Mouse (Mus musculus): ENCODE data around the gene Grin2c.

Gene Grin2c

DNA sequence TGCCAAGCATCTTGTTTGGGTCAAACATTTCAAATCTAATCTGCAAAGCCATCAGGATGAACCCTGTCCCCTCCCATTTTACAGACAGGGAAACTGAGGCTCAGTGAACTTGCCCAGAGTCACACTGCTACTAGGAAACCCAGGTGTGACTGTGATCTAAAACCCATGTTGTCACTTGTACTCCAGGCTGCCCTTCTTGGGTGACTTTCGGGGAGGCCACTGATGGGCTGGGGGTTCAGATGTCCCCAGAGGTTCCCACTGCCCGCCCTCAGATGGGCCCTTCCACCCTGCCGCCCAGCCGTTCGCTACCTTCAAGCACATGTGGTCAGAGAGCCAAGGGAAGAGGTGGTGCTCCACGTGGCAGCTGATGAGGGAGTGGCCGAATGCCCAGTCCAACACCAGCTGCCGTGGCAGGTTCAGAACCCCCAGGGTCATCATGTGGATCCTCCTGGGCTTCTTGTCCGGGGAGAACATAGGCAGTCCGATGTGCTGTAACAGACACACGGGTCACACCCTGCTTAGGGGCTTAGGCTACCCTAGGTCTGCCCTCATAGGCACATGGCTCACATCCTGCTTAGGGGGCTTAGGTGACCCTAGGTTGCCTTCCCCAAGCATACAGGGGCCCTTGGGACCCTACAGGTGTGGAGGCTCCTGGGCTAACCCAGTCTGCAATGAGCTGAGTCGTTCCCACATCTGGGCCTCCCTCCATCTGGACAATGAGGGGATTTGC, 17.0 kb upstream of the Grin2c start:
- DNase-seq (ENCODE audit: low read depth, low spot score) = no peak

DNA sequence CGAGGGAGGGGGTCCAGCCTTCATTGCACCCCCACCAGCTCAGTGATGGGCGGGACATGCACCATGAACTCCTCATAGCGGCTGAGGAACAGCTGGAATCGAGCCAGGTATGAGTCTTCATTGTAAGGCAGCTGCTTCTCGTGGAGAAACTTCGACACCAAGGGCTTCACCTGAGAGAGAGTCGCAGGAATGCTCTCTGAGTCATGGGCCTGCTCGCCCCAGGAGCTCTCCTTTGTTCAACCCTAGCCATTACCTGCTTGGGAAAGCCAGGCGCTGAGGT, 16.4 kb upstream of the Grin2c start:
- no peak for DNase-seq (ENCODE audit: low read depth, low spot score)

DNA sequence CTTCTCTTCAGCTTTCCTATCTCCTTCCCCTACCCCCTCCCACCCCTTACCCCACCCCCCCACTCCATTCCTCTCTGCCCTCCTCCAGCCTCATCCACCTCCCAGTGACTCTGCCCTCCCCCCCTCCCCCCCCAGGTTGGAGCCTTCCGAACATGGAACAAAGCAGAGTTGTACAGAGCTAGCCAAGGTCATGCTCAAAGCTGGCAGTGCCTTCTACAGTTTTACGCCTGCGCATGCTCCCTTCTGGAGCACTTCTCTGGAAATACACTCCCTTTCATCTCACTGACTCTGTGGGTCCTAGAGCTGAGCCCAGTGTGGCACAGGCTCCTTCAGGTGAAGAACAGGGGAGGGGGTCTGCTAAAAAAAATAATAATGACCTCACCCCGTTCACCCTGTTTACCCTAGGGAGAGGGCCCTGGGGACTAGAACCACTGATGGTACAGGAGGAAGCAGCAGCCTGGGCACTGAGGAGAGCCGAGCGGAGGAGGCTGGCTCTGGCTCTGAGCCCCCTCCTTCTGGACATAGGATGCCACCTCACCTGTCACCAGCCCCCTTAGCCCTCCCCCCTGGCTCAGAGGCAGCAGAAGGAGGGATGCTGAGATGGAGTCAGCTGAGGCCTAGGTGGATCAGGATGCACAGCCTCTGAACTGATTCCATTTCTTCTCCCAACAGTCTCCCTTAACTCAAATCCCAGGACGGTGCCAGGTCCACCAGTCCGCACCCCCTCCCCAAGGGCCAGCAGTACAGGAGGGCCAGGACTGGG, 15.9 kb upstream of the Grin2c start:
- no peak for DNase-seq (ENCODE audit: low read depth, low spot score)

DNA sequence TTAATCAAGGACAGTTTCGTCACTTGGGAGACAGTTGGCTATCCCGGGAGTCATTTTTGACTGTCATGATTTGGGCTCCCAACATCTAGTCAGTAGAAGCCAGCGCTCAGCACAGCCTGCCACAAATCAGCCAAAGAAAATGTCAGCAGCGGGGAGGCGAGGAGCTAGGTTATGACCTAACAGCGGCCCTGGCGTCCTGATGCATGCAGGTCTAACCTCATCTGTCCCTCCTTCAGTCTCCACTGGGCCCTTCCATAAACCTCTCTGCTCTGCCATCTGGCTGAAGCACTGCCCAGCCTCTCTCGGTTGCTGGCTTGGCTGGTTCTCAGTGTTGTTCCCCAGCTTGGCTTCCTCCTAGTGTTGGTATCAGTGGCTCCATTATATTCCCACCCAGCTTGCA, 15.3 kb upstream of the Grin2c start:
- DNase-seq (ENCODE audit: low read depth, low spot score) = no peak

DNA sequence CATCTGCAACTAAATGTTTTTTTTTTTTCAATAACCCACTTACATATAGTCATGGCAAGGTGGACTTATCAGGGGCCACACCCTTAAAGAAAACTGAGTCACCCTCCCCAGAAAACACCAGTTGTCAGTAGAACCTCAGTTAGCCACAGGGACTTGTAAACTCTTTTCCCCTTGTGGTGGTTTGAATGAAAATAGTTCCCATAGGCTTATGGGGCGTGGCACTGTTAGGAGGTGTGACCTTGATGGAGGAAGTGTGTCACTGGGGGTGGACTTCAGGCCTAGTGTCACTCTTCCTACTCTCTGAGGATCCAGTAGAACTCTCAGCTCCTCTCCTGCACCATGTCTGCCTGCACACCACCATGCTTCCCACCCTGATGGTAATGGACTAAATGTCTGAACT, 12.7 kb upstream of the Grin2c start:
- DNase-seq (ENCODE audit: low read depth, low spot score) = no peak

DNA sequence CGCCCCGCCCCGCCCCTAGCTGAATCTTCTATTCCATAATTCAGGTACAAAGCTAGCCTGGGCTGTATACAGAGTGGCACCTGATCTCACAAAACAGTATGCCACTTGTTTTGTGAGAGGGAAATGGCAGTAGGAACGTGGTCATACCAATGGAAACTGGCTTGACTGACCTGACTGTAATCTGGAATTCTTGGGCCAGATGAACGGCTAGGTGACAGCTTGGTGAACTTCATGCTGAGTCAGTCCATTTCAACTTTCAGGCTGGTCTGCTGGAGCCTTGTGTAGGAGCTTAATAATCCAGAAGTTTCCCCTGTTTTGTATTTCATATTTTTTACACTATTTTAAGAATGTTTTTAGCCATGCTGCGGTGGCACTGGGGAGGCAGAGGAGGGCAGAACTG, 11.1 kb upstream of the Grin2c start:
- no peak for DNase-seq (ENCODE audit: low read depth, low spot score)

DNA sequence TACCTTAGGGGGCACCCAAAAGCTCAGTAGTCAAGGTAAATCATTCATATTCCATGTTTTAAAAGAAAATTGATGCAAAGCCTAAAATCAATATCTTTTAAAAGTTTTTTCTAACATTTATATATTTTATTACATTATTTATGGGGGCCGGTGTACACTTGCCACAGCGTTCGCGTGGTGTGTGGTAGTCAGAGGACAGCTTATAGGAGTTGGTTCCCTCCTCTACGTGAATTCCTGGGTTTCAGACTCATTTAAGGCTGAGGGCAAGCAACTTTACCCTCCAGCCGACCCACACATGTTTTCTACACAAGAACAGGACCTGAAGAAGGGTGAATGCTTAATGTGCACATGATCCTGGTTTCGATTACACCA, 10.5 kb upstream of the Grin2c start:
- no peak for DNase-seq (ENCODE audit: low read depth, low spot score)

DNA sequence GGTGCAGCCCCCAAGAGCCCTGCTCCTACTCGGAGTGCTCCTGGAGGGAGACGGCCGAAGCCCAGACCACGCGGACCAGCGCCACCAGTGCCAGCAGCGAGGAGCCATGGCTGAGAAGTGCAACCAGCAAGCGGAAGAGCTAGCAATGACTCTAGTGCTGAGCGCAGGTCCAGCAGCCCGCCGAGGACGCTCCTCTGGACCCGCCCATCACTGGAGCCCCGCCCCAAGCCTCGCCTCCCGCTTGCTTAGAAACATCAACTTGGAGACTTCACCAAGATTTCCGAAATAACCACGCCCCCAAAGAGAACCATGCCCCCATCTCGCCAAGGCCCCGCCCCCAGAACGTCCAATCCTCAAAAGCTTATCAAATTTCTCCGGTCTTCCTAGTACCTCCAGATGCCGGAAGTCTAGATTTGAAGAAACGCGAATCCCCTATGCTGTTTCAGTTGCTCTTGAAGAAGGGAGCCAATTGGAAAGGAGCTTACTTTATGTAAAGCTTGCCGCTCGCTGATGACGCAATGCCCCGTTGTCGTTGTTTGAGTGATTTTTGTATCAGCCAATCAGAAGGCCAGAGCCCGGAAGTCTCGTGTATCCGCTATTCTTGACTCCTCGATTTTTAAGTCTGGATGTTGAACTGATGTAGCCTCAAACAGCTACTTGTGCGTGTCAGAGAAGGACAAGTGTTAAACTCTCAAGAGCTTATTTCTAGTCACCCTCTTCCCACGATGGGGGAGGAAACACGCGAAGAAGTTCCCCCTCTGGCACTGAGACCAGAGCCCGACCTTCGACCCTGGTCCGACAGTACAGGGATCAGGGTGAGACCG, 9.9 kb upstream of the Grin2c start, which contains the start of gene Fdxr:
Gene Fdxr, minus strand, starts transcription at position 271 of the 824 bp plus-strand sequence.
- DNase-seq (ENCODE audit: low read depth, low spot score) = peak; percentile 99

DNA sequence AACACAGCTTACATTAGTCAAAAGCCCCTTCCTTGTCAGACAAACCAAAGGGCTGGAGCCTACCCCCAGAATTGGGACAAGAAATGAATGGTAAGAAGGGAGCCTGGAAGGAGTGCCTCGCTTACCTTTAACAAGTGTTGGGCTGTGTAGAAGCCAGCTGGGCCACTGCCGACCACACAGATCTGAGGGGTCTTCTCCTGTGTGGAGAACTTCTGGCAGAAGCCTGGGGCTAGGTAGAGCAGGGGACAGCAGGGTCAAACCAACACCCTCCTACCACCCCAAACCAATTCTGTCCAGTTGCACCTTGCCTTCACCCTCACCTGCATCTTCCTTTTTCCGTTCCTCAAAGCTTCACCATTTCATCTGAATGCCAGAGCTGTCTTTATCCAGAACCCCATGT, 8.9 kb upstream of the Grin2c start:
- no peak for DNase-seq (ENCODE audit: low read depth, low spot score)

DNA sequence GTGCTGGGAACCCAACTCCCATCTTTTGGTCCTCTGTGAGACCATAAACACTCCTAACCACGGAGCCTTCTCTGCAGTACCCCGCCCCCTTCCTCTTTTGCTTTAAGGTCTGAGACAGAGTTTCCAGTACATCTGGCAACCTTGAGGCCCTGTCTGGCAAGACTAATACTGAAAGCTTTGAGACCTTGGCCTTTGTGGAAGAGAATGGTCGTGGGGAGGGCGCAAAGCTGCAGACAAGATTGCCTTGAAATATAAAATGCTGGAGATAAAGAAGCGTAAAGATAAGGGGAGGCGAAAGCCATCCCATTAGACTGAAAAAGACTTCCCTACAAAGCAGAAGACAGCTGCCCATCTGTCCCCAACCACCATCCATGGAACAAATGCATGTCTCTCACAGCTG, 8.5 kb upstream of the Grin2c start:
- DNase-seq (ENCODE audit: low read depth, low spot score) = no peak

DNA sequence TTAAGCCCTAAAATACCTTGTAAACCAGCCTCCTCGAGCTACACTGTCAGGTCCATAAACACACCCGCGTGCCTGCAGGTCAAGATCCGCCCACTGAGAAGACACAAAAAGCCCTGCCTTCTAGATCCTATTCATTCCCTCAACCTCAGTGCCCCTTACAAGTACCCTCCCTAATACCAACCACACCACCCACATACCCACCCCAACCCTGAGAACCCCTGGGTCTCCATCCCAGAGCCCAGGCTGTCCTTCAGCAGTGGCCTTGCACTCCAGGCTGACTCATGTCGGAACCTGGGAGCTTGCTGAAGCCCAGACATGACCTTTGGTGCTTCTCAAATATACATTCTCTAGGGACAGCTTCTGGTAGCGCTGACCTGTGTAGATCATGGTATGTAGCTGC, 7.7 kb upstream of the Grin2c start:
- no peak for DNase-seq (ENCODE audit: low read depth, low spot score)

DNA sequence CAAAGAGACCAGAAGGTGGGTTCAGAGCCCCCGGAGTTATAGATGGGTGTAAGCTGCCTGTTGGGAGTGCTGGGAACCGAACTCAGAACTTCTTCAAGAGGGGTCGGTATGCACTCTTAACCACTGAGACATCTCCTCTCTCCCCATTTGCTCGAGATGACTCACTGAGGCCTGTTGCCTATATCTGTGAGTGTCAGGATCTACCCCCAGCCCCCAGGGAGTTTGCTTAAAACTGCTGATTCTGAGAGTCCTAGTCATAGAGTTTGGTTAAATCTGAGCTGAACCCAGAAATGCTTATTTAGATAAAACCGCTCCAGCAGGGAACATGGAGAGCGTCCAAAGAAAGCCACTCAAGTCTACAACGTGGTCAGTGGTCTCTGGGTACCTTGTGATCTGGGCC, 7.1 kb upstream of the Grin2c start:
- DNase-seq (ENCODE audit: low read depth, low spot score) = no peak

DNA sequence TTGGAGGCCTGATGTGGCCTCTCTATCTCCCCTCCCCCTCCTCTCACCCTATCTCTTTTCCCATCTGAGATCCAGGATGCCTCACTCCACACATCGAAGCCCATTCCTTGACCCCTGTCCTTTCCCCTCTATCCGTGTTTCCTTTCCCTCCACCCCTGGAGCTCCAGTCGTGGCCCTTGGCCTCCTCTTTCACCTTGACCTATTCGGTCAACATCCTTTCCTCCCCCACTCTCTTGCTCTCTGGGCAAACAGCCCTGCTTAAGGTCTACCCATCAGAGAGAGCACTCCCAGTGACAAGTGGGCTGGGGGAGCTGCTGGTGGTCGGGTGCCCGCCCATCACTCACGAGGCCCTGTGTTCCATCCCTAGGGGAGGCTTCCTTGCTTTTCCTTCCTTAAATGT, 6.7 kb upstream of the Grin2c start:
- DNase-seq (ENCODE audit: low read depth, low spot score) = no peak

DNA sequence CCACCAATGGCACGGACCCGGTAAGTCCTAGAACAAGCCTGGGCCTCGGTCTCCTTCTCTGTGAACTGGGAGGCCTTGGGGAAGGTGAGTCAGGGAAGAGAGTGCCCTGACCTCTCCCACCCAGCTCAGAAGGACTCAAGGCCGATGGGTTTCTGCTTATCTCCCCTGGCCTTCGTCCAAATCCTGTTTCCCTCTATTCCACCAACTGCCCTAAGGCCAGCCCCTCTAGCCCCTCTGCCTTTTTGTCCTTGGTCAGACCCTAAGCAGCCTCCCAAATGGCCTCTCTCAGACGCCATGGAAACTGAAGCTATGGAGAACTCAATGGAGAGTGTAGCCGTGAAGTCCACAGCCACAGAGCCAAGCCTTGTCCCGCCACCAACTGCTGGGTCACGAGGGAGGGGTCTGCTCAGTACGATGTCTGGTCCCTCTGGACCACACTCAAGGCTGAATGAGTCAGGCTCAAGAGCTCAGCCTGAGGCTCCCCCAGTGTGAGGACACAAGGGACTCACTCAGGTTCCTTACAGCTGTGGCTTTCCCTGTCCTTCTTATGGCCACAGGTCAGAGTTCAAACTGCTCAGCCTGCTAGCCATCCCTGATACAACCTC, 6.0 kb upstream of the Grin2c start:
- no peak for DNase-seq (ENCODE audit: low read depth, low spot score)

DNA sequence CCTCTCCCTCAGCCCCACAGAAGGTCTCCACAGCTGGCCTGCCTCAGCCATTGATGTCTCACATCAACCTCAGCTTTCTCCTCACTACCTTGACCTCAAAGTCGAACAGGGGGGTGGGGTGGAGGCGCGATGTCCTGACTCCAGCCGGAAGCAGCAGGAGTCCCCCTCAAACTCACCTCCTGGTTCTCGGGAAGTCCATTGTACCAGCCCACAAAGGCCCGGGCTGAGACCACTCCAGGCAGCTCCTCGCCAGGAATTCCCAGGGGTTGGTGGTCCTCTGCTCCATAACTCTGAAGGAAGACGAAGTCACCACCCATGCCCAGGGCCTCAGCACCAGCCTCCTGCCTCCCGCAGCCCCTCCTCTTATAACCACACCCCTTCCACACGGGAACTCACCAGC, 4.4 kb upstream of the Grin2c start:
- DNase-seq (ENCODE audit: low read depth, low spot score) = no peak

DNA sequence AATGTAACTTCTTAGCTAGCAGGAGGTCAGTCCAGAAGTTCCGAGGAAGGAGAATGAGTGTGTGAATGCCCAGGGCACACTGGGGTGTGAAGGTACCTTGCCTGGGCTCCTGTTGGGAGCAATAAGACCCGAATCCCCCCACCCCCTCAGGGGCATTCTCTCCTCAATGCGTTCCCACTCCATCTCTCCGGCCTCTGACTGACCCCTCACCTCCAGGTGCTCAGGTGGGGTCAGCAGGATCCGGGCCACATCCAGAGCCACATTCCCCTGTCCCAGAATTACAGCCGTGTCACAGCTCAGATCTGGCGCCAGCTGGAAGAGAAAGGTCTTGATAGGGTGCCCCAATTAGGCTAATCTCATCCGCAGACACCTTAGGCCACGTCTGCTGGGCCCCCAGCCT, 4.0 kb upstream of the Grin2c start:
- DNase-seq (ENCODE audit: low read depth, low spot score) = no peak

DNA sequence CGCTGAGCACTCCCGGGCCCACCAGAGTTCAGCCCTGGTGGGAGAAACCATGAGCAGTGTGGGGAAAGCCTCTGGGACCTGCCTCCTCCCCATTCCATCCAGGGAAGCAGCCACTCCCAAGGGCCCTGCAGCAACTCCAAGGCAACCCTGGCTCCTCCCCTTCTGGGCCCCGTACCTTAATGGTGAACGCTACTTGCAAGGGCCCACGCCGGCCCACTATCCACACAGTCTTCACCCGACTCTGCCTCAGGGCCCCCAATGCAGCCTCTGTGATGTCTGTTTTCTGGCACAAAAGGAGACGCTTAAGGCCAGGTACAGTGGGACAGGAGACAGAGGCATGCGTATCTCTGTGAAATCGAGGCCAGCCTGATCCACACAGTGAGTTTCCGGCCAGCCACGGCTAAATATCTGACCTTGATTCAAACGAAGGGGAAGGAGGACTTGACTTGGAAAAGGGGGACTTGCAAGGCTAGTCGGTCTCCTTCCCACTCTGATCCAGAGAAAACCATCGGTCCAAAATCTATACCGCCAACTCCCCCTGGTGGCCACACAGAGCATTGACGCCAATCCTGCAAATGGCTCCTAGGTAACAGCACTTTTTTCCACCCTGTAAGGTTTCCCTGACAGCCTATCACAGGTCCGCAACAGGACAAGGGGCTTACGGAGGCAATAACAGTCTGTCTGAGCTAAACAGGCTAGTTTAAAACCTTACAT, 3.3 kb upstream of the Grin2c start:
- DNase-seq (ENCODE audit: low read depth, low spot score) = peak; percentile 61

DNA sequence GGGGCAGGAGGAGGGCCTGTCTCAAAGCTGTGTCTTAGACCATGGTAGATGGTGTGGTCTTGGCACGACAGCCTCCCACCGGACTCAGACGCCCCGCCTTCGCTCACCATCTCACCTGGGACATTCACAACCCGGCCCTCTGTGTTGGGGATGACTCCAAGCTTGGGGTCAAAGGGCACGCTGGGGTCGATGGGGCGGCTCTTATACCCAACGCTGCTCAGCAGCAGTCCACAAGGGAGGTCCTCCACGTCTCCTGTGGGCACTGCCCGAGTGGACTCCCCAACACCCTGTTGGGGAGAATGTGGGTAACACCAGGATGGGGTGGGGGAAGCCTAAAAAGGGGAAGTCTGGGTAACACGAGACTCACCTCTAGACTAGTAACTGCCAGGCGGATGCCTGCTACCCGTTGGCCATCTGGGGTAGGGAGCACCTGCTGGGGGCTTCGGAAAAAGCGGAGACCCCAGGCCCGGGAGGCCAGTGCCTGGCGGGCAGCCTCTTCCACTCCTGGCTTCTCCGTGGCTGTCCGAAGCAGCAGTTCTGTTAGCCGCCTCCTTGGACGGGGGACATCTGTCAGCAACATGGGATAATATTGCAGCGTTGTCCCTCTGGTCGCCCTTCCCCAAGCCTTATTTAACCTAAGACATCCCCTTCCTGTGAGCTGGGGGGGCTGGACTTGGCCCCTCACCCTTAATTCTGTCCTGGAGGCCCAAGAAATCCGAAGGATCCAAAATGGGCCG, 2.5 kb upstream of the Grin2c start:
- no peak for DNase-seq (ENCODE audit: low read depth, low spot score)

DNA sequence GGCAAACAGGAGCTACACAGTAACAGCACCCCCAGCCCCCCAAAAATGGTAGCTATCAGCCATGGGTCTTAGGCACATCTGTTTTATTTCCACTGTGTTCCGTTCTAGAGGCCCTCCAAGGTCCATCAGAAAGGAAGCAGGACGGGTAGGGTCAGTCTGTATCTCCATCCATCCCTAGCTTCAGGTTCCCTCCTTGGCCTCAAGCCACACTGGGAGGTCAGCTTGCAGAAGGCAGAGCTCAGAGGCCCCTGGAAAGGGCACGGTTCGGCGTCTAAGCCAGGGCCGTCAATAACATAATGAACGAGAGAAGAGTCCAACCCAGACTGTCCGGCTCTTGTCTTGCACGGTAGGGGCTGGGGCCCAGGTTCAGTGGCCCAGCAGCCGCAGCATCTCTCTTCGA, 915 bp upstream of the Grin2c start:
- no peak for DNase-seq (ENCODE audit: low read depth, low spot score)

DNA sequence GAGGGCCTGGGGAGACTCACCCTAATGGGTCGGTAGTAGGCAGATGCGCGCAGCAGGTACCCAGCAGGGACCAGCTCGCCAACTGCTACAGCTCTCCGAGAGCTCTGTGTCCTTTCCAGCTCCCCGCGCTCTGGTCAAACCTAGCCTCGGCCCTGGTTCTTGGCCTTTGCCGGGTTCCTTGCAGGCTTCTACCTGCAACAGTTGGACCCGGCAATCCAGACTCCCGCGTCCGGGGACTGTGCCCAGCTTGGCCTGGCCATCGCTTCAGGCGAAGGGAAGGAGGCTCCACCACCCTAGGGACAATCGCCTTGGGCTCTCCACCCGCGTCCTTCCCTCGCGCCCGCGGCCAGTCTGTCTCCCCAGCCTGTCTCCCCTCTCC, 654 bp downstream of the Grin2c start:
- DNase-seq (ENCODE audit: low read depth, low spot score) = no peak

DNA sequence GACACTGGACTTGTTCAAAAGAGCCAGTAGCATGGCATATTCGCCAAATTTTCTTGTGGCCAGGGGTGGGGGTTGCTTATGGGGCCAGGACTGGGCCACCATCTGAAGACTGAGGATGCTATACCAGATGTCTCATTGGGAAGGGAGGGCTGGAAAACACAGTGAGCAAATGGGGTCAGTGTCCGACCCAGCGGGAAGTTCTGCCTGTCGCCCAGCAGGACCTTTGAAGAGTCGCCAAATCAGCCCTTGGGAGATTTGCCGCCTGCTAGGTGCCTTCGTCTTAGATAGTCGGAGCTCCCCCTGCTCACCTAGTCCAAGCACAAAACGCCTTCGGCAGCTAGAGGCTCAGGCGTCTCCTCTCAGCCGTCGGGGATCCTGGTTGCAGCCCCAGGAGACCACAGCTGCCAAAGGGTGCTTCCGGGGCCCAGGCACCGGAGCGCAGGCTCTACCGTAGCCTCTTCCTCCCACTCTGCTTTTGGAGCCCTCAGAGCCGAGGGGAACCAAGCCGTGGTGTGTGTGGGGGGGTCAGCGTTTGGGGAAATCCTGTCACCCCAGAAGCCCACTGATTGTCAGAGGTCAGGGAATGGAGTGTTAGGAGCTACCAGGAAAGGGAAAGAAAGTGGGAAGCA, 1.2 kb downstream of the Grin2c start:
- DNase-seq (ENCODE audit: low read depth, low spot score) = no peak
